In the genomic region with DNA sequence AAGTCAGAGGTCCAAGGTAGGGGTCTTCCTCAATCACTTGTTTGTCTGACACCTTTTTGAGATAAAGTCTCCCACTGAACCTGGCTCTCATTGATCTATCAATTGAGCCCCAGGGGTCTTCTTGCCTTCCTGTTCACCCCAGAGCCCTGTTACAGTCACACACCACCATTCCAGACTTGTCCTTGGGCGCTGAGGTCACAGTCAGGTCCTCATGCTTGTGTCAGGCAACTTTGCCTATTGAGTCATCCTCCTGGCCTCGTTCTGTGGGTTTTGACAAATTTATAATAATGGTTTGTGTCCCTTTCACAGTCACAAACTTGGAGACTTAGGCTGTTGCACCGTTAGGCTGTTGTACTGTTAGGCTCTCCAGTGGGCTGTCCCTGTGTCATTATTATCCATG, we compare ENCODE assay signal across 15 mouse cellular contexts.
"Had no signal": no experiment of that assay in that cellular context is flagged by ENCODE, and none has a peak within 500 bp of the region (broad histone marks: within the 10 kb centered on the region; RNA-seq: fewer than 3 reads in every experiment).

No protein-coding gene starts in this region.

- H3K9me3 ChIP-seq: megakaryocyte, embryonic 14.5 days; midbrain, embryonic 13.5 days; midbrain, embryonic 15.5 days; neural tube, embryonic 12.5 days; stomach, embryonic 15.5 days had no signal

- H3K4me1 ChIP-seq: neural tube, embryonic 12.5 days; stomach, embryonic 15.5 days had no signal

- H3K4me2 ChIP-seq: lung, embryonic 14.5 days; midbrain, embryonic 11.5 days; midbrain, embryonic 13.5 days; midbrain, embryonic 15.5 days; neural tube, embryonic 12.5 days; stomach, embryonic 15.5 days had no signal

- H3K4me3 ChIP-seq: megakaryocyte, embryonic 14.5 days; midbrain, embryonic 13.5 days; midbrain, embryonic 15.5 days; neural tube, embryonic 12.5 days; stomach, embryonic 15.5 days had no signal

- ATAC-seq: midbrain, embryonic 13.5 days; midbrain, embryonic 15.5 days had no signal

- H3K27me3 ChIP-seq: megakaryocyte, embryonic 14.5 days; midbrain, embryonic 13.5 days; midbrain, embryonic 15.5 days; neural tube, embryonic 12.5 days; stomach, embryonic 15.5 days had no signal

- DNase-seq: lung, adult 18-20 months; lung, embryonic 14.5 days; lung, postnatal 10 days; right cerebral cortex, postnatal 14 days; thymus, adult 2 months; thymus, postnatal 25 days; thymus, postnatal 4 days had no signal

- H3K27ac ChIP-seq: macrophage; midbrain, embryonic 13.5 days; midbrain, embryonic 15.5 days; neural tube, embryonic 12.5 days; stomach, embryonic 15.5 days; stomach, postnatal 0 days had no signal

- H3K36me3 ChIP-seq: midbrain, embryonic 15.5 days had no signal

- H3K9ac ChIP-seq: lung, embryonic 14.5 days; midbrain, embryonic 13.5 days; midbrain, embryonic 15.5 days; neural tube, embryonic 12.5 days; stomach, embryonic 15.5 days had no signal
